Mouse (Mus musculus) small intestine, adult 2 months (tissue): Measurements from ENCODE around the gene Hadha.

ENCODE experiments used
- CTCF ChIP-seq: fragments of 200-500 bp; IDR thresholded peaks from 2 replicates; pipeline ENCODE4 v1.5.1; 2012; ENCODE audit warnings: low read depth, mild to moderate bottlenecking, control low read depth, inconsistent platforms, low read length, moderate library complexity, mixed read lengths; ENCODE audit not compliant: insufficient replicate concordance, insufficient read length; ENCODE audit errors: extremely low read depth
- POLR2A ChIP-seq: fragments of 200-500 bp; IDR thresholded peaks from 2 replicates; pipeline ENCODE4 v1.6.1; 2012; ENCODE audit warnings: low read depth, mild to moderate bottlenecking, control low read depth, inconsistent platforms, low read length, moderate library complexity

DNA sequence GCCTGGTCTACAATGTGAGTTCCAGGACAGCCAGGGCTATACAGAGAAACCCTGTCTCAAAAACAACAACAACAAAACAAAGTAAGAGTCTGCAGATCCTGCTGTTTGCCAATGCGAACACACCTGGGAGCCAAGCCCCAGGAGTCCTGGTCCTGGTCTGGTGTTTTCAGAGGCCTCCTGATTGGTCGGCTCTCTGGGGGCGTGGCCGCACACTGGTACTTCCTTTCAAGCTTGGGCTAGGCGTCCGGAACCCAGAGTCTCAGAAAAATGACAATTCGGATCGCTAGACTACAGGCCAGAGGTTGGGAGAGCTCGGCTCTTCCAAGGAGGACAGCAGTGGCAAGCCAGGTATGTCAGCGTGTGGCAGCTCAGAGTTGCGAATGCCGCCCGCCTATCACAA, 62.3 kb downstream of the Hadha start:
- no peak for TF ChIP-seq CTCF
- no peak for TF ChIP-seq POLR2A
